Mouse (Mus musculus): Measurements from ENCODE around the gene Zfp488. TPM values are rescaled to one million over a fixed set of nuclear protein-coding genes. Genes with fewer than 3 reads are reported as not detected.

The Zfp488 gene
- polyA plus RNA-seq, 1 experiment from 2014 or later, result not detected

DNA sequence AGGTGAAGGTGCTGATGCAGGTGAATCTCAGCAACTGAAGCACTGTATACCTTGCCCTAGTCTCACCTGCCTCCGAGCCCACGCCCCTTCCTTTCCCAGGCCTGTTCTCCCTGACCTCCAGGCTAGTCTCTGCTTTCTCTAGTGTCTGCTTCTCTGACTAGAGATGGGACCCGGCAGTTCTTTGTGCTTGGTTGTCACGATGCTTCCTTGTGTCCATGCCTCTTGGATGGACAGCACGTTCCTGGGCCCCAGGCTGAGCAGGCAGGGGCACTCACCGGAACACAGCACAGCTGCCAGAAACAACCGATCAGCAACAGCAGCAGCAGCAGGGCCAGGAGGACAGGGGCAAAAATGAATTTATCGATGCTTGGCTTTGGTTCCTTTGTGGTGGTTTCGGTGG is 14.5 kb upstream of the Zfp488 start:
- WGBS, result 90% methylated on average over 9 of the region's 9 CpGs
- H3K9ac ChIP-seq (replicated peaks; ENCODE audit: low read length), result no peak overlapping the region
- ATAC-seq (ENCODE audit: low FRiP score, low TSS enrichment), result no peak
- no peaks in the 10 kb centered on the region for H3K4me1 ChIP-seq (ENCODE audit: insufficient read depth, low read length)
- H3K9me3 ChIP-seq (ENCODE audit: low read length), result no peaks in the 10 kb centered on the region
- H3K4me3 ChIP-seq (ENCODE audit: low read length), result no peak overlapping the region
- H3K27ac ChIP-seq (ENCODE audit: low read length), result no peak overlapping the region
- H3K36me3 ChIP-seq (ENCODE audit: insufficient read depth, low read length), result no peaks in the 10 kb centered on the region
- H3K27me3 ChIP-seq (ENCODE audit: insufficient read depth, low read length), result no peaks in the 10 kb centered on the region
- no peak overlapping the region for H3K4me2 ChIP-seq (replicated peaks; ENCODE audit: low read depth, low read length)

DNA sequence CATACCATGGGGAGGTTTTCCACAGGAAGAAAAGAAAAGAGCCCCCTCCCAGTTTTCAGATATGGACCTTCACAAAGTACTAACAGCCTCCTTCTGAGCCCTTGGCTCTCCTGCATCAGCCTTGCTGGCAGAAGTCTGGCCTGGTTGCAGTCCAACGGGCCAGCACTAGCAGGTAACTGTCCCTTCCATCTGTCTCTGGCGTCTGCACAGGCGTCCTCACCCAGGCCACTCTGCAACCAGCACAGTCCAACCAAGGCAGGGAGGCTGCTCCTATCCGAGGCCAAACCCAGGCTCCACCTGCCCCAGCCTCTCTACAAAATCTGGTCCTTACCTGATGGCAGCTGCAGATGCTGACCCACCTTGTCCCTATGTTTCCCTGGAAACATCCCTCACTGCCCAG is 13.4 kb upstream of the Zfp488 start:
- no peak overlapping the region for H3K4me3 ChIP-seq (ENCODE audit: low read length)
- H3K4me2 ChIP-seq (replicated peaks; ENCODE audit: low read depth, low read length), result no peak overlapping the region
- no peak for ATAC-seq (ENCODE audit: low FRiP score, low TSS enrichment)
- 70% methylated on average over 4 of the region's 4 CpGs for WGBS
- no peaks in the 10 kb centered on the region for H3K4me1 ChIP-seq (ENCODE audit: insufficient read depth, low read length)
- no peak overlapping the region for H3K27ac ChIP-seq (ENCODE audit: low read length)
- no peaks in the 10 kb centered on the region for H3K9me3 ChIP-seq (ENCODE audit: low read length)
- no peak overlapping the region for H3K9ac ChIP-seq (replicated peaks; ENCODE audit: low read length)
- no peaks in the 10 kb centered on the region for H3K27me3 ChIP-seq (ENCODE audit: insufficient read depth, low read length)
- H3K36me3 ChIP-seq (ENCODE audit: insufficient read depth, low read length), result no peaks in the 10 kb centered on the region

DNA sequence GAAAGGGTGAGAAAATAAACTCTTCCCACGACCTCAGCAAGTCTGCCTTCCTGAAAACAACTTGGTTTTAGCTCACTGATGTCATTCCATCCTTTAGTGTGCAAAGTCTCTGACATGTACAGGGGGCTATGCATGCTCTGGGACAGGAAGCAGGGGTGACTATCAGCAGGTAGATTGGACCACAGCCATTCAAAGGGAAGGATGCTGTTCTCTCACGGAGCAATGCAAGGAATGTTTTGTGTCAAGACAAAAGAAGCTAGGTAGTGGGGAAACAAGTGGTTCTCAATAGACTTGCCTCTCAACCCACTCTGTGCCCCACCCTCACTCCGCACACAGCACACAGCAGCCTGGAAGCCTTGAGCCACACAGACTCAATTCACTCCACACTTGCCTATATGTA is 10.6 kb upstream of the Zfp488 start:
- no peaks in the 10 kb centered on the region for H3K36me3 ChIP-seq (ENCODE audit: insufficient read depth, low read length)
- H3K9me3 ChIP-seq (ENCODE audit: low read length), result no peaks in the 10 kb centered on the region
- H3K27ac ChIP-seq (ENCODE audit: low read length), result no peak overlapping the region
- no peak overlapping the region for H3K9ac ChIP-seq (replicated peaks; ENCODE audit: low read length)
- 55% methylated on average over 3 of the region's 3 CpGs for WGBS
- no peak for ATAC-seq (ENCODE audit: low FRiP score, low TSS enrichment)
- no peaks in the 10 kb centered on the region for H3K4me1 ChIP-seq (ENCODE audit: insufficient read depth, low read length)
- H3K4me3 ChIP-seq (ENCODE audit: low read length), result no peak overlapping the region
- no peaks in the 10 kb centered on the region for H3K27me3 ChIP-seq (ENCODE audit: insufficient read depth, low read length)
- no peak overlapping the region for H3K4me2 ChIP-seq (replicated peaks; ENCODE audit: low read depth, low read length)

DNA sequence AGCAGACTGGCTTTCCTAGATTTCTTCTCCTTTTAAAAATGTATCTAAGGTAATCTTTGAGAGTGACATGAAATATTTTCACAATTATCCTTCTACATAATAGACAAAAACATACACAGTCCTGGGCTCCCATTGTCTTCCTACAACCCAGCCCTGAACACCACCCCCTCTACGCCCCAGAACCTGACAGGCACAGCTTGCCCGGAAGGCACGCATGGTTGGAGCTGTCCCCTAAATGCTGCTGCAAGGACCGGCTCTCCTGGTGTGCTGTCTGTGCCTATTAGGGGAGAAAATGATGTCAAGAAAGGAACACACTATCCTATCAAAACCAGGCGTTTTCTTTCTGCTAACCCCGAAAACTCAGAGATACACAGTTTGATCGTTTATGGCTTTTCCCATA is 816 bp downstream of the Zfp488 start:
- H3K27me3 ChIP-seq (ENCODE audit: insufficient read depth, low read length), result peaks cover 8% of the 10 kb centered on the region; the same call in 1 of the 2 replicates
- H3K36me3 ChIP-seq (ENCODE audit: insufficient read depth, low read length), result no peaks in the 10 kb centered on the region
- H3K9me3 ChIP-seq (ENCODE audit: low read length), result no peaks in the 10 kb centered on the region
- H3K4me1 ChIP-seq (ENCODE audit: insufficient read depth, low read length), result no peaks in the 10 kb centered on the region
- no peak overlapping the region for H3K4me3 ChIP-seq (ENCODE audit: low read length)
- WGBS, result 41% methylated on average over 7 of the region's 7 CpGs
- H3K9ac ChIP-seq (replicated peaks; ENCODE audit: low read length), result no peak overlapping the region
- ATAC-seq (ENCODE audit: low FRiP score, low TSS enrichment), result no peak
- H3K4me2 ChIP-seq (replicated peaks; ENCODE audit: low read depth, low read length), result no peak overlapping the region
- H3K27ac ChIP-seq (ENCODE audit: low read length), result no peak overlapping the region

DNA sequence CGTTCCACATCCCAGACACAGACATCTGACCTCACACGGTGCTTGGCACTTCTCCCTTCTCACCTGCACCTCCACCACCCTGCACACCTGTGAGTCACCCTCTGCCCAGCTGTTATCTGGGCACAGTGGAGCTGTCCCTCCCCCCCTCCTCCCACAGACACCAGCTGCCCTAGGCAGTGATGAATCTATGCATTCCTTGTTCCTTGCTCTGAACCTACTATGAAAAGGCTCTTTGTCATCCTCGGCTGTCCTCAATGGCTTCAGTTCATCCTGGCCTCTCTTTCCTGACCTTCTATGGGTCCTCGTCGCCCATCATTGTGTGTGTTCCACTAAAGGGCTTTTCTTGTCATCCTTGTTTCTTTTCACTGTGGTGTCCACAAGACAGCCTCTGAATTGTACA is 3.8 kb downstream of the Zfp488 start:
- ATAC-seq (ENCODE audit: low FRiP score, low TSS enrichment), result no peak
- H3K4me1 ChIP-seq (ENCODE audit: insufficient read depth, low read length), result no peaks in the 10 kb centered on the region
- WGBS, result 75% methylated on average over 5 of the region's 5 CpGs
- no peak overlapping the region for H3K4me2 ChIP-seq (replicated peaks; ENCODE audit: low read depth, low read length)
- no peak overlapping the region for H3K27ac ChIP-seq (ENCODE audit: low read length)
- H3K9me3 ChIP-seq (ENCODE audit: low read length), result no peaks in the 10 kb centered on the region
- no peaks in the 10 kb centered on the region for H3K36me3 ChIP-seq (ENCODE audit: insufficient read depth, low read length)
- H3K9ac ChIP-seq (replicated peaks; ENCODE audit: low read length), result no peak overlapping the region
- H3K4me3 ChIP-seq (ENCODE audit: low read length), result no peak overlapping the region
- H3K27me3 ChIP-seq (ENCODE audit: insufficient read depth, low read length), result peaks cover 8% of the 10 kb centered on the region; the same call in 1 of the 2 replicates

DNA sequence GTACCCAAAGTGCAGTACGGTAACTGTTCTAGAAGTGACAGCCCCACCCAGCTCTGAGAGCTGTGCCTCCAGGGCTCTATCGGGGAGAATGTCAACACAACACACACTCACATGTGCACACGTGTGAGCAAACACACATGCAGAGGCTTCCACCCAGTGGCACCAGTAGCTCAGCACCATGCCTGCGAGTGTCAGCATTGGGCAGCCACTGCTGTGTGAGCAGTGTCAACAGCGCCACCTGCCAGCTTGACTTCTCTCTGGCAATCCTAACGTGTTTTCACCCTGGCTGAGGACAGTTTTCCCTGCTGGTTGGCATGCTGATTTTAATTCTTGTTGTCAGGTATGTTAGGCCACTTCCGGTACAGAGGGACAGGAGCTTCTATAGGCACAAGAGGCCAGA is 5.9 kb downstream of the Zfp488 start:
- H3K4me2 ChIP-seq (replicated peaks; ENCODE audit: low read depth, low read length), result no peak overlapping the region
- no peaks in the 10 kb centered on the region for H3K36me3 ChIP-seq (ENCODE audit: insufficient read depth, low read length)
- H3K9me3 ChIP-seq (ENCODE audit: low read length), result no peaks in the 10 kb centered on the region
- peaks cover 8% of the 10 kb centered on the region; the same call in 1 of the 2 replicates for H3K27me3 ChIP-seq (ENCODE audit: insufficient read depth, low read length)
- ATAC-seq (ENCODE audit: low FRiP score, low TSS enrichment), result no peak
- H3K27ac ChIP-seq (ENCODE audit: low read length), result no peak overlapping the region
- H3K4me1 ChIP-seq (ENCODE audit: insufficient read depth, low read length), result no peaks in the 10 kb centered on the region
- H3K4me3 ChIP-seq (ENCODE audit: low read length), result no peak overlapping the region
- no peak overlapping the region for H3K9ac ChIP-seq (replicated peaks; ENCODE audit: low read length)
- WGBS, result 50% methylated on average over 7 of the region's 7 CpGs

DNA sequence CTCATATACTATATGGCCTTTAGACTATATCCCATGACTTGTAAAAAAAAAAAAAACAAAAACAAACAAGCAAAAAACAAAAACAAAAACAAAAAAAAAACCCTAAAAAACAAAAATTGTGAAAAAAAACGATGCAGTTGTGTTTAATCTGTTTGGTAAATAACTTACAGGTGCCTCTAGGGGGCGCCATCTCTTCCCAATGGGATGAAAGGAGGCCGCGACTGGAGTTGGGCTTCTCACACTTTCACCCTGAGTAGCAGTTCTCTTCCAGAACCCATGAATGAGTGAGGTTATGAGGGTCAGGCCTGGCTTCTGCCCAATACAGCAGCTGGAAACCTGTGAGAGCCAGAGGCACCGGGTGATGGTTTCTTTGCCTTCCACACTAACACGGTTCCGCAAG is 12.9 kb downstream of the Zfp488 start:
- no peak overlapping the region for H3K27ac ChIP-seq (ENCODE audit: low read length)
- ATAC-seq (ENCODE audit: low FRiP score, low TSS enrichment), result no peak

DNA sequence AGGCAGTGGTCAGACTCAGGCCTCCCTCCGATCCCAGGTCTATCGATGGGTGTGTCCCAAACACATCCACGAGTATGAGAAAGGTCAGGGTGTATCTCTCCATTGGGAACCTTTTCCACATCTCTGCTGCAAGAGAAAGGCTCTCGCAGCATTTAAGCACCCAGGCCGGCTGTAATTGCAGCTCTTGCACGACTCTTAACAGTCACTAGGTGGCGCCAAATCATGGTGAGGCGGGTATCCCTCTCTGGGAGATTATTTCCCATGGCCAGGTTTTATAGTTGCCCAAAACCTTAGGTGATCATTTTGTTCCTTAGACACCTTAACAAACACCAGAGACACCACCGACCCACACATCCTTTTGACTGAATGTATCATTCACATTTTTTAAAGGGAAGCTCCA is 19.2 kb downstream of the Zfp488 start:
- WGBS, result 12% methylated on average over 9 of the region's 9 CpGs
- Histone ChIP-seq H3K36me3 (ENCODE audit: insufficient read depth, low read length) (no peaks in the 10 kb centered on the region), H3K27me3 (ENCODE audit: insufficient read depth, low read length) (no peaks in the 10 kb centered on the region), H3K4me1 (ENCODE audit: insufficient read depth, low read length) (no peaks in the 10 kb centered on the region), H3K27ac (ENCODE audit: low read length) (no peak overlapping the region), H3K9me3 (ENCODE audit: low read length) (no peaks in the 10 kb centered on the region), H3K9ac (replicated peaks; ENCODE audit: low read length) (no peak overlapping the region), H3K4me3 (ENCODE audit: low read length) (no peak overlapping the region), H3K4me2 (replicated peaks; ENCODE audit: low read depth, low read length) (no peak overlapping the region)
- ATAC-seq (ENCODE audit: low FRiP score, low TSS enrichment), result no peak

More for the DNA sequence above, 12.9 kb downstream of the Zfp488 start:
- WGBS, result 76% methylated on average over 7 of the region's 7 CpGs
- H3K9me3 ChIP-seq (ENCODE audit: low read length), result no peaks in the 10 kb centered on the region
- no peaks in the 10 kb centered on the region for H3K27me3 ChIP-seq (ENCODE audit: insufficient read depth, low read length)
- H3K4me2 ChIP-seq (replicated peaks; ENCODE audit: low read depth, low read length), result no peak overlapping the region
- no peaks in the 10 kb centered on the region for H3K36me3 ChIP-seq (ENCODE audit: insufficient read depth, low read length)
- H3K9ac ChIP-seq (replicated peaks; ENCODE audit: low read length), result no peak overlapping the region
- no peaks in the 10 kb centered on the region for H3K4me1 ChIP-seq (ENCODE audit: insufficient read depth, low read length)
- H3K4me3 ChIP-seq (ENCODE audit: low read length), result no peak overlapping the region

DNA sequence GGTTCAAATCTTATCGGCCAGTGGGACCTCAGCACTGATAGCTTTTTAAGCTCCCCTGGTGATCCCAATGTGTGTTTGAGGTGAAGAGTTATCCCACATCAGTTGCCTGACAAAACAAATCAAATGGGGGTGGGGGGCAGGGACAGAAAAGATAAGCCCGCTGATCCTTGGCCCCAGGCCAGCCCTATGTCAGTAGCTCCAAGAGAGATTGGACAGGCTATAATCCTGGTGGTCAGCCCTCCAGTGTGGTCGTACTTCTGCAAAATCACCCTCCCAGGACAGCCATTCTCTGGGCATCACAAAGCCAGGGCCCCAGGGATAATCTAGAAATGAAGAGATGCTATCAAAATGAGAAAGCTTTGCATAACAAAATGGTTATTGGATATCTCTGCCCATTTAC is 19.7 kb downstream of the Zfp488 start:
- ATAC-seq (ENCODE audit: low FRiP score, low TSS enrichment), result no peak
- no peaks in the 10 kb centered on the region for H3K9me3 ChIP-seq (ENCODE audit: low read length)
- H3K9ac ChIP-seq (replicated peaks; ENCODE audit: low read length), result no peak overlapping the region
- no peak overlapping the region for H3K27ac ChIP-seq (ENCODE audit: low read length)
- WGBS, result 68% methylated on average over 3 of the region's 3 CpGs
- no peak overlapping the region for H3K4me3 ChIP-seq (ENCODE audit: low read length)
- no peak overlapping the region for H3K4me2 ChIP-seq (replicated peaks; ENCODE audit: low read depth, low read length)
- H3K4me1 ChIP-seq (ENCODE audit: insufficient read depth, low read length), result no peaks in the 10 kb centered on the region
- H3K27me3 ChIP-seq (ENCODE audit: insufficient read depth, low read length), result no peaks in the 10 kb centered on the region
- H3K36me3 ChIP-seq (ENCODE audit: insufficient read depth, low read length), result no peaks in the 10 kb centered on the region

DNA sequence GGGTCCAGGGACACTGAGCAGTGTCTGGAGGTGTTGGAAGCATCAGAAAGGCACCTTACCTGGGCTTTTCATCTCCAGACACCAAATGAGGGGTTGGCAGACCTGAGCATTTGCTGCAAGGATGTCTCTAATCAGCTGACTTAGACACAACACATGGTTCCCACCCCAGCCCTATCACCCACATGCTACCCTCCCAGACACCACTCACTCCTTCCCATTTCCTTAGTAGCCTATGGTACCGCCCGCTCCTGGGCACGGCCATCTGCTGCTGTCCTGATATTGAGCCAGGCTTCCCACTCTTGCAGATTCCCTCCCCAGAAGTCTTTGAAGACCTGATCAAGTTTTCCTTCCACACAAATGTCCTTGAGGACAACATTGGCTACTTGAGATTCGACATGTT is 20.4 kb downstream of the Zfp488 start:
- ATAC-seq (ENCODE audit: low FRiP score, low TSS enrichment), result no peak
- Histone ChIP-seq H3K9ac (replicated peaks; ENCODE audit: low read length) (no peak overlapping the region), H3K36me3 (ENCODE audit: insufficient read depth, low read length) (no peaks in the 10 kb centered on the region), H3K4me2 (replicated peaks; ENCODE audit: low read depth, low read length) (no peak overlapping the region), H3K4me1 (ENCODE audit: insufficient read depth, low read length) (no peaks in the 10 kb centered on the region), H3K4me3 (ENCODE audit: low read length) (no peak overlapping the region), H3K27ac (ENCODE audit: low read length) (no peak overlapping the region), H3K27me3 (ENCODE audit: insufficient read depth, low read length) (no peaks in the 10 kb centered on the region), H3K9me3 (ENCODE audit: low read length) (no peaks in the 10 kb centered on the region)
- WGBS, result 89% methylated on average over 4 of the region's 4 CpGs

DNA sequence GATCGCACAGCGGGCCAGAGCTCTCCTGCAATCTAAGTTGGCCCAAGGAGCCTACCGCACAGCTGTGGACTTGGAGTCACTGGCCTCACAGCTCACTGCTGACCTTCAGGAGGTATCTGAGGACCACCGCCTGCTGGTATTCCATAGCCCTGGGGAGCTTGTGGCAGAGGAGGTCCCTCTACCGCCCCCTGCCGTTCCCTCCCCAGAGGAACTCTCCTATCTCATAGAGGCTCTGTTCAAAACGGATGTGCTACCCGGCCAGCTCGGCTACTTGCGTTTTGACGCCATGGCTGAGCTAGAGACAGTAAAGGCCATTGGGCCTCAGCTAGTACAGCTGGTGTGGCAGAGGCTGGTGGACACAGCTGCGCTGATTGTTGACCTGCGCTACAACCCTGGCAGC is 22.5 kb downstream of the Zfp488 start:
- Histone ChIP-seq H3K27ac (ENCODE audit: low read length) (no peak overlapping the region), H3K4me3 (ENCODE audit: low read length) (no peak overlapping the region), H3K4me2 (replicated peaks; ENCODE audit: low read depth, low read length) (no peak overlapping the region), H3K27me3 (ENCODE audit: insufficient read depth, low read length) (no peaks in the 10 kb centered on the region), H3K4me1 (ENCODE audit: insufficient read depth, low read length) (no peaks in the 10 kb centered on the region), H3K9ac (replicated peaks; ENCODE audit: low read length) (no peak overlapping the region), H3K36me3 (ENCODE audit: insufficient read depth, low read length) (no peaks in the 10 kb centered on the region), H3K9me3 (ENCODE audit: low read length) (no peaks in the 10 kb centered on the region)
- ATAC-seq (ENCODE audit: low FRiP score, low TSS enrichment), result no peak
- 84% methylated on average over 13 of the region's 13 CpGs for WGBS
